Mouse (Mus musculus): Measurements from ENCODE around the gene Olfr702.

Gene Olfr702

GRCm38 (mm10) chr7:106833793-106834192 lies at the start of gene Olfr702:
Olfr702 (minus strand) TSS chr7:106833893.
- no peak for DNase-seq

- DNase-seq: no peak
These were observed 43.1 kb upstream of the Olfr702 start, which contains the start of gene Olfr705 for GRCm38 (mm10) chr7:106876791-106877190. Olfr705 (minus strand) TSS chr7:106876891.

GRCm38 (mm10) chr7:106862885-106863284 lies 29.2 kb upstream of the Olfr702 start, which contains the start of gene Olfr704:
Olfr704 (plus strand) TSS chr7:106863185.
- DNase-seq: no peak

GRCm38 (mm10) chr7:106843060-106843459 lies 9.4 kb upstream of the Olfr702 start, which contains the start of gene Olfr703:
Olfr703 (plus strand) TSS chr7:106843360.
- no peak for DNase-seq

- DNase-seq: no peak
These were observed 15.3 kb downstream of the Olfr702 start for GRCm38 (mm10) chr7:106818414-106818813.

- DNase-seq: no peak
These were observed 17.9 kb downstream of the Olfr702 start for GRCm38 (mm10) chr7:106815775-106816174.

DNA sequence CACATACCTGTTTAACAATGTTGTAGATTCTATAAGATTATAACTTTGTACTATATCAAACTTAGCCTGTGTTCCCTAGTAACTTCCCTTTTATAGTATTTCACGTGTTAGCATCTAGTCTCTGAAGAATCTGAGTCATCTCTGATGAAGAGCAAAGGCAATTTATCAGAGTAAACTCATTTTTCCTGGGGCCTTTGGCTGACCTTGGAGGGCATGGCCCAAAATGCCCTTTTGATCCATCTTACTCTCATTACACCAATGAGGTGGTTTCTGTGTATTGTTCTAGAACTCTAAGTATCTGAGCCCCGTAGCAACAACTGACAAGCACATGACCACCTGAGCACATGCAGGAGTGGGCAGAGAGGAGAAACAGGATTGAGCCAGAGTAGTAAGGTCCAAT lies 19.9 kb downstream of the Olfr702 start, which contains the start of gene Olfr701:
Gene Olfr701, plus strand, starts transcription at position 301 of the 400 bp plus-strand sequence.
- no peak for DNase-seq

- no peak for DNase-seq
These were observed 25.0 kb downstream of the Olfr702 start, which contains the start of gene Olfr700 for GRCm38 (mm10) chr7:106808734-106809133. Olfr700 (minus strand) TSS chr7:106808834.

DNA sequence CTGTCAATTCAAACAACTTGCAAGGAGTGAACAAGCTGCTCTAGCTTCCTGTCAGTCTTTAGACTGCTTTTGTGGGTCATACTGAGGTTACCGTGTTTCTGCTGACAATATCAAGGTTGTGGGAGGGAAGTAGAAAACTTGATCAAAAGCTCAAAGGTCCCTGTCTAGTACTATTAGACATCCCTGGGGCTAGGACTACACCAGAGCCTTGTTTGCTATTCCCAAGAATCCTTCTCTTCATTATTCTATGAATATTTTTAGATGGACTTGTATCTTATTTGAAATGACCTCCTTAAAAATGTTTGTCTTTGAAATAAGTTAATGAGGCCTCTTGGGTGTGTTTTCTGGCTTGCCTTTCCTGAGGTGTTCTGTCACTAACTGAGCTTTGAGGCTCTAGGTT lies 40.6 kb downstream of the Olfr702 start, which contains the start of gene Olfr699:
Gene Olfr699, minus strand, starts transcription at position 101 of the 400 bp plus-strand sequence.
- no peak for DNase-seq

- DNase-seq: no peak
These were observed 45.4 kb downstream of the Olfr702 start for GRCm38 (mm10) chr7:106788330-106788729.
